Mouse (Mus musculus) heart, embryonic 12.5 days (tissue): Measurements from ENCODE around the gene Smc2. TPM values are rescaled to one million over a fixed set of nuclear protein-coding genes. Genes with fewer than 3 reads are reported as not detected.
"Not testable (repeated sequence)": the region's sequence is repeated elsewhere in the genome, so short reads cannot be mapped to it uniquely, and the experiment has no call there.

Experiments used
- ATAC-seq: fragments of 200-750 bp; cut with Nextera tagmentation; 2 replicates; pipeline ENCODE4 v1.8.0; 2017; ENCODE audit warnings: moderate TSS enrichment, moderate library complexity; ENCODE audit not compliant: insufficient number of reproducible peaks, low FRiP score
- H3K27ac ChIP-seq: fragments of 300-500 bp; sonication (generic); 2 replicates; pipeline ENCODE4 v1.5.1; 2016; ENCODE audit warnings: mild to moderate bottlenecking, moderate library complexity; ENCODE audit not compliant: poor library complexity, severe bottlenecking
- H3K27me3 ChIP-seq: fragments of 300-500 bp; sonication (generic); replicated peaks from 2 replicates; pipeline ENCODE4 v1.6.1; 2016; ENCODE audit warnings: mild to moderate bottlenecking, moderate library complexity
- H3K36me3 ChIP-seq: fragments of 300-500 bp; sonication (generic); 2 replicates; pipeline ENCODE4 v1.6.1; 2016; ENCODE audit warnings: mild to moderate bottlenecking, moderate library complexity
- H3K4me1 ChIP-seq: fragments of 300-500 bp; sonication (generic); replicated peaks from 2 replicates; pipeline ENCODE4 v1.6.1; 2016; ENCODE audit warnings: mild to moderate bottlenecking
- H3K4me2 ChIP-seq: fragments of 300-500 bp; sonication (generic); 2 replicates; pipeline ENCODE4 v1.6.1; 2016; ENCODE audit warnings: mild to moderate bottlenecking, moderate library complexity
- H3K4me3 ChIP-seq: fragments of 300-500 bp; sonication (generic); 2 replicates; pipeline ENCODE4 v1.5.1; 2016; ENCODE audit warnings: mild to moderate bottlenecking
- H3K9ac ChIP-seq: fragments of 300-500 bp; sonication (generic); 2 replicates; pipeline ENCODE4 v1.6.1; 2016; ENCODE audit warnings: mild to moderate bottlenecking, moderate library complexity
- H3K9me3 ChIP-seq: fragments of 300-500 bp; sonication (generic); replicated peaks from 2 replicates; pipeline ENCODE4 v1.6.1; 2016; ENCODE audit warnings: mild to moderate bottlenecking, moderate library complexity
- WGBS: fragments of 180-500 bp; shearing (Covaris S2); methylation state at CpG from one replicate; pipeline ENCODE4 v1.1.7; 2016; 5-methylcytosine and 5-hydroxymethylcytosine counted together
- polyA plus RNA-seq: library from polyadenylated mRNA; unstranded; fragments of >200 nt; fragmentation: Nextera tagmentation; extraction: Ambion mirVana; gene quantifications from 2 replicates; pipeline ENCODE4 v1.2.1, GENCODE M21; 2016

Smc2 gene
- polyA plus RNA-seq = 157 and 165 TPM in 2 replicates

DNA sequence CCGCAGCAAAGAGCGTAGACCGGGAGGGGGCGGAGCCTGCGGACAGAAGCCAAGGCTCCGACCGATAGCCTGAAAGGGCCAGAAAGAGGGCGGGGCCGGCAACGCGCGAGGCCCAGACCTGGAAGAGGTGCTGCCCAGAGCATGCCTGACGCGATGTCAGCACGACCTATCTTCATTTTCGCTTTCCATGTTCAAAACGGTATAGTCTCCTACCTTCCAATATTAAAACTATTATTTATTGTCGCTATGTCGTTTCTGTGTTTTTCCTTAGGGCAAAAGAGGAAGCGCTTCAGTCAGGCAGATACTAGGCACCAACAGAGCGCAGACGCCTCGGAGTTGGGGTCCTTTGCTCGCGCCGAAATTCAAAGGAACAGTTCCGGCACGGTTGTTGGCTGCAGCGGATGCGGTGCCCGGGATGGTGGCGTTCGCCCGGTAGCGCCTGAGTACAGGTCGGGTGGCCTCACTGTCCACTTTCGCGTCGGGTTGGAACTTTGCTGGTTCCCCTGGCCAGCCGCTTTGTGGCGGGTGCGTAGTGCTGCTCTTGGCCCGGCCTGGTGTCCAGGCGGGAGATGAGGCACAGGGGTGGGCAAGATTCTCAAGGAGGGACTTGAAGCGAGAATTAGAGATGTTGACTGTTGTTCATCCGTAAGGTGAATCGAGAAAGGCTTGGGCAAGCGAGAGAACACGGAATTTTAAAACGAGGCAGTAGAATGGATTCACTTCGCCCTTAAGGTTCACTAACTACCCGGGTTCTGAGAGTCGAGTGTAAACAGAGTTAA lies at the start of gene Smc2:
Smc2 (plus strand) TSS at position 358 of the 779 bp plus-strand sequence.
- peaks cover 5% of the 10 kb centered on the region; the same call in 1 of the 2 replicates for H3K4me1 ChIP-seq
- peak; percentile 99 for ATAC-seq
- peak within 1 kb of the TSS; percentile 77 for H3K9ac ChIP-seq
- H3K27ac ChIP-seq = peak within 1 kb of the TSS; percentile 82
- under 1% methylated on average over 53 of the region's 53 CpGs for WGBS
- no peaks in the 10 kb centered on the region for H3K9me3 ChIP-seq
- no peaks in the 10 kb centered on the region for H3K27me3 ChIP-seq
- peak within 1 kb of the TSS; percentile 82 for H3K4me2 ChIP-seq
- H3K4me3 ChIP-seq = peak within 1 kb of the TSS; percentile 81
- peaks cover 22% of the 10 kb centered on the region for H3K36me3 ChIP-seq

DNA sequence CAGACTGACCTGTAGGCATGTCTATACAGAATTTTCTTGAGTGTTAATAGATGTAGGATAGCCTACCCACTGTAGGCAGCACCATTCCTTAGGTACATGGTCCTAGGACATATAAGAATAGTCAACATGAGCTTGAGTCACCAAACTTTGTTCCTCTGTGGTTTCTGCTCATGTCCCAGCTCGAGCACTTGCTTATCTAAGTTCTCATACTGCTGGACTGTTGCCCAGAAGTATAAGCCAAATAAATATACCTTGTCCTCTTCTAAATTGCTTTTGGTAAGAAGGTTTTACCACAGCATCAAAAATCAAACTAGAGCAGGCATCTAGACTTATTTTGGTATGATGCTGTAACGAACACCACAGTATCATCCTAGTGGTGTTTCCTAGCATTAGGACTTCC lies 27.5 kb upstream of the Smc2 start:
- Histone ChIP-seq H3K4me3 (no peak overlapping the region), H3K27ac (no peak overlapping the region), H3K9ac (no peak overlapping the region), H3K4me2 (no peak overlapping the region), H3K4me1 (no peaks in the 10 kb centered on the region), H3K27me3 (no peaks in the 10 kb centered on the region), H3K36me3 (no peaks in the 10 kb centered on the region), H3K9me3 (no peaks in the 10 kb centered on the region)
- 67% methylated on average over 2 of the region's 2 CpGs for WGBS
- no peak for ATAC-seq

- H3K9me3 ChIP-seq = 0 out of 2 replicates have a peak, but pooled peaks cover 5% of the 10 kb centered on the region
- H3K4me2 ChIP-seq = no peak overlapping the region
- no peak overlapping the region for H3K4me3 ChIP-seq
- ATAC-seq = no peak
- no peak overlapping the region for H3K9ac ChIP-seq
- no peak overlapping the region for H3K27ac ChIP-seq
- H3K27me3 ChIP-seq = no peaks in the 10 kb centered on the region
- H3K36me3 ChIP-seq = no peaks in the 10 kb centered on the region
- no peaks in the 10 kb centered on the region for H3K4me1 ChIP-seq
- WGBS = 71% methylated on average over 4 of the region's 4 CpGs
Measured at GRCm38 (mm10) chr4:52423653-52424052, 15.4 kb upstream of the Smc2 start.

- H3K27me3 ChIP-seq = no peaks in the 10 kb centered on the region
- peak; percentile 94 for ATAC-seq
- H3K9ac ChIP-seq = no peak overlapping the region
- peak overlapping the region; percentile 52 for H3K4me2 ChIP-seq
- 0 out of 2 replicates have a peak overlapping the region, but pooled peaks have one; percentile 20 for H3K4me3 ChIP-seq
- H3K36me3 ChIP-seq = no peaks in the 10 kb centered on the region
- H3K9me3 ChIP-seq = no peaks in the 10 kb centered on the region
- peak overlapping the region; percentile 54 for H3K27ac ChIP-seq
- 20% methylated on average over 7 of the region's 7 CpGs for WGBS
- peaks cover 11% of the 10 kb centered on the region; the same call in 1 of the 2 replicates for H3K4me1 ChIP-seq
Measured at GRCm38 (mm10) chr4:52429310-52430198, 9.5 kb upstream of the Smc2 start.

DNA sequence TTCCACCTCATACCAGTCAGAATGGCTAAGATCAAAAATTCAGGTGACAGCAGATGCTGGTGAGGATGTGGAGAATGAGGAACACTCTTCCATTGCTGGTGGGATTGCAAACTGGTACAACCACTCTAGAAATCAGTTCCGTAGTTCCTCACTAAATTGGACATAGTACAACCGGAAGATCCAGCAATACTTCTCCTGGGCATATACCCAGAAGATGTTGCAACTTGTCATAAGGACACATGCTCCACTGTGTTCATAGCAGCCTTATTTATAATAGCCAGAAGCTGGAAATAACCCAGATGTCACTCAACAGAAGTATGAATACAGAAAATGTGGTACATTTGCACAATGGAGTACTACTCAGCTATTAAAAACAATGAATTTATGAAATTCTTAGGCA lies 3.5 kb upstream of the Smc2 start:
- H3K9me3 ChIP-seq, H3K36me3 ChIP-seq, H3K9ac ChIP-seq, H3K27me3 ChIP-seq, H3K4me3 ChIP-seq, H3K27ac ChIP-seq, H3K4me2 ChIP-seq, ATAC-seq, H3K4me1 ChIP-seq: not testable (repeated sequence)
- WGBS = 95% methylated on average over 2 of the region's 2 CpGs

GRCm38 (mm10) chr4:52438371-52438885 lies 615 bp upstream of the Smc2 start:
- Histone ChIP-seq H3K27me3 (no peaks in the 10 kb centered on the region), H3K4me1 (peaks cover 5% of the 10 kb centered on the region; the same call in 1 of the 2 replicates), H3K4me2 (peak overlapping the region; percentile 82), H3K4me3 (peak overlapping the region; percentile 81), H3K9me3 (no peaks in the 10 kb centered on the region), H3K27ac (peak overlapping the region; percentile 82), H3K9ac (peak overlapping the region; percentile 77), H3K36me3 (peaks cover 16% of the 10 kb centered on the region)
- under 1% methylated on average over 20 of the region's 20 CpGs for WGBS
- peak; percentile 60; the same call in 1 of the 2 replicates for ATAC-seq

- H3K9me3 ChIP-seq = no peaks in the 10 kb centered on the region
- no peaks in the 10 kb centered on the region for H3K27me3 ChIP-seq
- 93% methylated on average over 1 of the region's 1 CpGs for WGBS
- H3K9ac ChIP-seq = no peak overlapping the region
- peaks cover 58% of the 10 kb centered on the region for H3K36me3 ChIP-seq
- no peaks in the 10 kb centered on the region for H3K4me1 ChIP-seq
- H3K4me2 ChIP-seq = no peak overlapping the region
- H3K4me3 ChIP-seq = no peak overlapping the region
- no peak for ATAC-seq
- H3K27ac ChIP-seq = no peak overlapping the region
Measured at GRCm38 (mm10) chr4:52459726-52460125, 20.7 kb downstream of the Smc2 start.

DNA sequence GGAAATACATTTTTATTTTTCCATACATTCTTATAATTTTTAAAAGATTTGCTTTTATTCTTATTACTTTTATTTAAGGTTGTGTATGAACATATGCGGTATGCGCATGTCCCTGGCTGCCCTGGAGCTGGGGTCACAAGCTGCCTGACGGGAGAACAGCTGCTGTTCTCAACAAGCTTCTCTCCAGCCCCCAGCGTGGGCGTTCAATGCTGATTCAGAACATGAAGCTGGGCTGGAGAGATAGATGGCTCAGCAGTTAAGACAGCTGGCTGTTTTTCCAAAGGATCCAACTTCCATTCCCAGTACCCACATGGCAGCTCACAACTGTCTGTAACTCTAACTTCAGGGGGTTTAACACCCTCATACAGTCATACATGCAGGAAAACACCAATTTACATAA lies 22.3 kb downstream of the Smc2 start:
- Histone ChIP-seq H3K4me3 (no peak overlapping the region), H3K9ac (no peak overlapping the region), H3K27me3 (no peaks in the 10 kb centered on the region), H3K4me1 (no peaks in the 10 kb centered on the region), H3K4me2 (no peak overlapping the region), H3K9me3 (no peaks in the 10 kb centered on the region), H3K27ac (no peak overlapping the region), H3K36me3 (peaks cover 47% of the 10 kb centered on the region)
- no peak for ATAC-seq
- 92% methylated on average over 5 of the region's 5 CpGs for WGBS

GRCm38 (mm10) chr4:52473431-52473830 lies 34.4 kb downstream of the Smc2 start:
- H3K27me3 ChIP-seq = no peaks in the 10 kb centered on the region
- no peak overlapping the region for H3K4me2 ChIP-seq
- H3K9me3 ChIP-seq = no peaks in the 10 kb centered on the region
- H3K9ac ChIP-seq = no peak overlapping the region
- no peaks in the 10 kb centered on the region for H3K4me1 ChIP-seq
- no peak overlapping the region for H3K4me3 ChIP-seq
- H3K27ac ChIP-seq = no peak overlapping the region
- H3K36me3 ChIP-seq = peaks cover 53% of the 10 kb centered on the region
- 77% methylated on average over 3 of the region's 3 CpGs for WGBS
- no peak for ATAC-seq

DNA sequence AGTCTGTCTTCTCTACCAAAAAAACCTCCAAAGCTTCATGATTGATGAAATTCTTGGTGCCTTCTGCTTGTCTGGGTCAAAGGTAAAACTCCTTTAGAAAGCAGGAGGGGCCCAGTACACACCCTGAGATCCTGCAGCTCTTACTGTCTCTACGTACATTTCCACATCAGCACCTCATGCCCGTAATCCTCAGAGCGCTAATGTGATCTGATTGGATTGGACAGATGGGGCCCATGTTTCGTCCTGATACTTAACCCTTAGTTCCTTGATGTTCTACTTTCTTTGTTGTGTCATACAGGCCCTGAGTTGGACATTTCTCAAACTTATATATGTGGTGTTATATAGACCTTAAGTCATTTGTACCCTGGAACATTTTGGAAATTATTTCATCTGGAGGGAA lies 48.4 kb downstream of the Smc2 start:
- Histone ChIP-seq H3K4me1 (no peaks in the 10 kb centered on the region), H3K9ac (no peak overlapping the region), H3K27ac (no peak overlapping the region), H3K27me3 (no peaks in the 10 kb centered on the region), H3K9me3 (no peaks in the 10 kb centered on the region), H3K36me3 (peaks cover 25% of the 10 kb centered on the region), H3K4me2 (no peak overlapping the region), H3K4me3 (no peak overlapping the region)
- 92% methylated on average over 4 of the region's 4 CpGs for WGBS
- no peak for ATAC-seq

GRCm38 (mm10) chr4:52497144-52497543 lies 58.1 kb downstream of the Smc2 start, which contains the start of gene Vma21-ps:
Gene Vma21-ps (minus strand): TSS chr4:52497244.
- not testable (repeated sequence) for H3K4me2 ChIP-seq, ATAC-seq, H3K4me3 ChIP-seq, H3K36me3 ChIP-seq, H3K4me1 ChIP-seq, H3K27ac ChIP-seq, H3K9me3 ChIP-seq, H3K27me3 ChIP-seq, H3K9ac ChIP-seq
- WGBS = 90% methylated on average over 10 of the region's 10 CpGs
